Mouse (Mus musculus): ENCODE results near the gene Hmcn1.

Hmcn1 gene

DNA sequence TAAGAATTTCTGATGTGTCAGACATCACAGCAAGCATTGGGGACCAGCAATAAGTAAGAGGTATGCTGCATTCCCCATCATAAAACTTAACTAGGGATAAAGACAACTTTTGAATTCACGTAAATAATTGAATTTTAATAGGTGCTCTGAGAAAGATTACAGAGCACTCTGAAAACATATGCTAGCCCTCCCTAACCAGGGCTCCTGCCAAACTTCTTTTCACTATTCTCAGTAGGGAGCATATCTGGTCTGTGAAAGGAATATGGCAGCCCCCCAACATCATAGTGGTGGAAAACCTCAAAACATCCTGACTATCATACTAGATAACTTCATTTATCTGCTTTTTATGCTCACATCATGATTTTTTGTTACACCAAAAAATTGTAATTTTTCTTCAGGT is 347.9 kb downstream of the Hmcn1 start:
- DNase-seq (ENCODE audit: extremely low spot score), result no peak

DNA sequence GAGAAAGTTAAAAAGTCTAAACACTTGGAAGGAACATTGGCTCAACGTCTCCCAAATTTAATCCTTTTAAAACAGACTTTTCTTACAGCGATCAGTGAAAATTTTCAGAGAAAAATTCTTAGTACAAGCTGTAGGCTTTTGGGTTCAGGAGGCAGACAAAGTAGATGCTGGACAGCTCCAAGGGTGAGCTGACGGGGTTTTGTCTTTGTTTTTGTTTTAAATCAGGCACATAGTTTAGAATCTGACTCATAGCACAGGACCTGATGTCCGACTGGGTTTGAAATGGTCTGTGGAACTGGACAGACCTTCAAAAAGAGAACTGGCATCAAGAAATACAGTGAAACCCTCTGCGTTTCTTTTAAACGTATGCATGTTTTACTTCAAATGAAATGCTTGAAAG is 353.7 kb downstream of the Hmcn1 start:
- DNase-seq (ENCODE audit: extremely low spot score), result no peak

- DNase-seq (ENCODE audit: extremely low spot score), result no peak
These were observed 360.7 kb downstream of the Hmcn1 start for GRCm38 (mm10) chr1:150632506-150632905.

GRCm38 (mm10) chr1:150631856-150632171 is 361.4 kb downstream of the Hmcn1 start:
- no peak for DNase-seq (ENCODE audit: extremely low spot score)

- no peak for DNase-seq (ENCODE audit: extremely low spot score)
These were observed 362.0 kb downstream of the Hmcn1 start for GRCm38 (mm10) chr1:150631035-150631855.

DNA sequence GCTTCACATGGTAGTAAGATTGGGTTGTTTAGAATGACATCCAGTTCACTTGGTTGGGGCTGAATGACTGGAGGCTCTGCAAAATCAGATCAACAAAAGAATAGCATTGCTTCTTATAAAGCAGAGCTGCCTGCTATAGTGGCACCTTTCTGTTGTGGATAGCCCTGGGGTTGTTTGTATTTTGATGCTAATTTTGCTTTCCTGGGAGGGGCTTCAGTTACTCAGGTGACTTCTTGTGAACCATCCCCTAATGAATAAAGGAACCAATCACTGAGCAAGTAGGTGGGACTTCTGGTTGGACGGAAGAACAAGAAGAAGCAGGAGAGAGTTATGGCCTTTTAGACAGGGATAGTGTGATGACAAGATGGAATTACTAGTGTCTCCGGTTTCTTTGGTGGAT is 370.0 kb downstream of the Hmcn1 start:
- no peak for DNase-seq (ENCODE audit: extremely low spot score)

- no peak for DNase-seq (ENCODE audit: extremely low spot score)
These were observed 382.7 kb downstream of the Hmcn1 start for GRCm38 (mm10) chr1:150610539-150610938.

DNA sequence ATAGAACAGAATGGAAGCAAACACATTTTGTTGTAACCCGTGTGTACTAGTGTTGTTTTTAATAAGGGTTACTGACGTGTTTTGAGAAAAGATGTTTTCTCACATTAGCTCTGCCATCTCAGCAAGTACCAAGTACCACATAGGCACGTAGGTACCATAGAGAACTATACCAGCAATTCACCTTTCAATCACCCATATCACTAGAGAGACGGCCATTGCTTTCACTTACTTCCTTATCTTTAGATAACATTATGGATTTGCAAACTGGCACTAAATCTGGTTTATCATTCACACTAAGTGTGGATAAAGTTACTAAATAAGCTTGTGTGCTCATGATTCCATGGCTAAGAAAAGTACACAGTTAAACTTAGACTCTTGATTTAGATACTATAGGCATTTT is 387.1 kb downstream of the Hmcn1 start:
- no peak for DNase-seq (ENCODE audit: extremely low spot score)

GRCm38 (mm10) chr1:150593614-150594013 is 399.6 kb downstream of the Hmcn1 start:
- no peak for DNase-seq (ENCODE audit: extremely low spot score)

DNA sequence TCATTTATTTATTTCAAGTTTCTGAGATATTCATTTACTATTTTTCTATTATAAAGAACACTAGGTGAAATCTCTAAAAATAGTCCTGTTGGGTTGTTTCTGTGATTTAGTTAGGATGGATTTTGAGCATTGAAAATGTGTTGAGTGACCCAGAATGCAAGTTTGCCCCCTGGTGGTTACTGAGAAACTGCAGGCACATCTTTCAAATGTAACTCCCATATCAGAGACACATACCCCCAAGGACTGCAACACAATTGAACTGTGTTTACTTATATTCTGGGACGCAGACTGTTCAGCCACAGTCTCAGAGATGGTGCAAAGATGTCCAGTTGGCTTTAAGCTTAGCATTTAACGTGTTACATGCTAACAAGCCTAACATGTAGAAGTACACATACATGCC is 402.0 kb downstream of the Hmcn1 start:
- peak; percentile 34 for DNase-seq (ENCODE audit: extremely low spot score)

GRCm38 (mm10) chr1:150587410-150587809 is 405.8 kb downstream of the Hmcn1 start:
- peak; percentile 13 for DNase-seq (ENCODE audit: extremely low spot score)

DNA sequence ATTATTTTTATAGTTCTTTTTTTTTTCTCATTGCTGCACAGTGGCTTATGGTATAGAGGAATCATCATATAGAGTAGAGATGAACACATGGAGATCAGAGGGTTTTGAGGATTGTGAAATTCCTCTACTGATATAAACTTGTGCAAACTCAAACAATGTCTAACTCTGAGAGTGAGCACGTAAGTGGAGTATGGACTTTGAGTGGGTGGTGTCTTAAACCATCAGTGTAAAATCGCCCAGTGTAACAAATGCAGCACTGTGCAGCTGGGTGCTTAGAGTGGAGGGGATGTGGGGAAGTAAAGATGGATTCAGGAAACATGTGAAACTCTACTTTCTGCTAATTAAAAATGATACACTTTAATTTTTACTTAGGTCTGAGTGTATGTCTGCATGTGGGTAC is 408.8 kb downstream of the Hmcn1 start:
- no peak for DNase-seq (ENCODE audit: extremely low spot score)

DNA sequence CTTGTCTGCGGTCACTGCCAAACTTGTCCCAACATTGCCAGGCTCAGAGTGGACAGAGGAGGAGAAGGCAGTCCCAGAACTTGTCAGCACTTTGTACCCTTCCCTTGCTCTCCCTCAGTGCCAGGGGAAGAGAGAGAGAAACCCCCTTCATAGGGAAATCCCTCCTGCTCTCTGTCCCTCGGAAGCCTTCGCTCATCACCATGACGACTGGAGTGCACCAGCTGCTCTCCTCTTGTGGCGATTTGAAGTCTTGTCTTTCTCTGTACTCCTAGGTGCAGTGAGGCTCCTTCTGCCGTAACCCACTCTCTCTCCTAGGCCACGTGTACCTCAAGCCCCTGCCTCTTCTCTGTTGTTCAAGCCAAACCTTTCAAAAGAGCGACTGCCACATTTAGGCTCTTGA is 409.5 kb downstream of the Hmcn1 start:
- DNase-seq (ENCODE audit: extremely low spot score), result peak; percentile 22

GRCm38 (mm10) chr1:150580561-150580960 is 412.7 kb downstream of the Hmcn1 start:
- no peak for DNase-seq (ENCODE audit: extremely low spot score)

- no peak for DNase-seq (ENCODE audit: extremely low spot score)
These were observed 419.8 kb downstream of the Hmcn1 start for GRCm38 (mm10) chr1:150573407-150573806.

- peak; percentile 10 for DNase-seq (ENCODE audit: extremely low spot score)
These were observed 422.6 kb downstream of the Hmcn1 start for GRCm38 (mm10) chr1:150570562-150571156.

DNA sequence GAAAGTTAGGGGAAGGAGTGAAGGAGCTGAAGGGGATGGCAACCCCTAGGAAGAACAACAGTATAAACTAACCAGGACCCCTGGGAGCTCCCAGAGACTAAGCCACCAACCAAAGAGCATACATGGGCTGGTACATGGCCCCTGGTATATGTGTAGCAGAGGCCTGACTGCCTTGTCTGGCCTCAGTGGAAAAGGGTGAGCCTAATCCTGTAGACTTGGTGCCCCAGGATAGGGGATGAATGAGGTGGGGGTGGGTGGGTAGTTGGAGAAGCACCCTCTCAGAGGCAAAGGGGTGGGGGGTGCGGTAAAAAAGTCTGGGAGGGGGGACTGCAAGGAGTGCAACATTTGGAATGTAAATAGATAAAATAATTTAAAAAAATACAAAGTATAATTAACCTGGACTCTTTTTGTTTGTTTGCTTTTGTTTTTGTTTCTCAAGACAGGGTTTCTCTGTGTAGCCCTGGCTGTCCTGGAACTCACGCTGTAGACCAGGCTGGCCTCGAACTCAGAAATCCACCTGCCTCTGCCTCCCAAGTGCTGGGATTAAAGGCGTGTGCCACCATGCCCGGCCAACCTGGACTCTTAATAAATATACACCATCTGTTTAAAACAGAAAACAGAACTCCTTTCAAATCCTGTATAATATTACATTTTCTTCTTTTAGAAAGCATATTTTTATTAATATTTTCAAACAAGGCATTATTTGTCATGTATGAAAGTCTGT is 423.3 kb downstream of the Hmcn1 start:
- no peak for DNase-seq (ENCODE audit: extremely low spot score)

DNA sequence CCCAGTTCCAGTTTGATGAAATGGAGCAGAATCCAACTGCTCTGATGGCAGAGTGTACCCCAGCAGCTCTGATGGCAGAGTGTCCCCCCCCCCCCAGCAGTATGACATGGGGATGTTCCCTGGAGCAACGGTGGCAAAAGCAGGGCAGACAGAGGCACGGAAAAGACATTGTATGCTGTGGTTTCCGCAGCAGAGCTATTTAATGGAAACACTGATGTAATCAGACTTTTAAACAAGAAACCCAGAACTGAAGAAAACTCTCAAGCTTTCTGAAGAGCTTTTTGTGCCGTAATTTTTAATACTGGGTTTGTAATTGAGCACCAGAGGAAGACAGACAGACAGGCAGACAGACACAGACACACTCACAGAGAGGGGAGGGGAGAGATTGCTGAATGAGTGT is 426.9 kb downstream of the Hmcn1 start:
- no peak for DNase-seq (ENCODE audit: extremely low spot score)

GRCm38 (mm10) chr1:150556621-150557020 is 436.6 kb downstream of the Hmcn1 start:
- no peak for DNase-seq (ENCODE audit: extremely low spot score)

DNA sequence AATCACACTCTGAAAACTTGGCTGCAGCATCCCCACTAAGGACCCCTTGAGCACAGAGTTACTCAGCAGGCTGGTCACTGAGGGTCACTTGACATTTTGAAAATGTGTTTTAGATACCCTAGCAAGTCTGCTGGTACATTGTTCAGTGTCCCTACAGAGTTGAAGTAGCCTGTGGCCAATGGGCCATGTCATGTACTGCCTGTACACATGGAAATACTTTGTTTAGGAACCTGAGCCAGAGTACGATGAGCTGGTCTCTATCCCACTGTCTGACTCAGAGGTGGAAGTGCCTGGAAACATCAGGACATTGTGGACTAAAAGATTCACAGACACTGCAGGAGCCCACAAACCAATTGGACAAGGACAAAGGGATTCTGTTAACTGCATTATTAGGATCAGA is 441.8 kb downstream of the Hmcn1 start:
- no peak for DNase-seq (ENCODE audit: extremely low spot score)

DNA sequence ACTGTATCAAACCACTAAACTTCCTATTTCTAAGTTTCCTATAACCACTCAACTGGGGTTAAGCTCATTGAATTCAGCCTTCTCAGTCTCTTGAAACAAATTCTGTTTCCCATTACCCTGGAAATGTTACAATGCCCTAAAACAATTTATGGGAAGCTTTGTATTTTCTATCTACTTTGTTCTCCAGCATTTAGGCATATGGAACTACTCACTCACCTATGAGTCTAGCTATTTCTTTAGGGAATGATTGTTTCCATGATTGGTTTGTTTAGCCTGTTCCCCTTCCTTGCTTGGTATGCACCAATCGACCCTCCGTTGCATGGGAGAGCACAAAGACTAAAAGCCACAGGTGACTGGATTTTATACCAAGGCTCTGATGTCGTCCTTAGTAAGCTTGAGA is 446.8 kb downstream of the Hmcn1 start:
- DNase-seq (ENCODE audit: extremely low spot score), result no peak

DNA sequence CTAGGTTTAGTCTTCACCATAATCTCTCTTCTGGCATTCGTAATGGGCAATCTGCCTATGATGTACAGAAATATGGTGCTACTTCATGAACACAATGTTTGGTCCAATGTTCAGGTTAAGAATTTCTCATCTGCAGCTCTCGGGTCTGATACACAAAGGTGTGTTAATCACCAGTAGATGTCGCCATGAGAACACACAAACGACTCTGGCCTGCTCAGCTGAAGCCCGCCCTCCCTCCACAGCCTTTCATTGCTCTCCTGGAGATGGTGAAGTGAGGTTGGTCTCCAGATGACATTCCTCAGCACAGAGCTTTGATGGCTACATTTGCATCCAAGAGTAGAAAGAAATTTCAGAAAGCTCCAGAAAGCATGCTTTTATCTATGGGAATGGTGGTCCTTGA is 453.0 kb downstream of the Hmcn1 start:
- peak; percentile 54 for DNase-seq (ENCODE audit: extremely low spot score)

Data from embryo, embryonic 9.5 days (tissue).